Mouse (Mus musculus): ENCODE results near the gene Ccdc81. TPM values are rescaled to one million over a fixed set of nuclear protein-coding genes. Genes with fewer than 3 reads are reported as not detected.

Gene Ccdc81
- total RNA-seq, 2 experiments from 2014 or later = 0.84 to 0.91 TPM

Other genes with a start within 250 kb of the Ccdc81 start
- 100 to 1,000 TPM in 1 of 2 experiments, 10 to 100 TPM in 1; 83.7 to 101 TPM for gene Hikeshi, start 37.6 kb upstream of the Ccdc81 start, total RNA-seq (2021)
- 10 to 100 TPM; 33.2 to 33.9 TPM for gene Eed, start 77.4 kb upstream of the Ccdc81 start, total RNA-seq (2021)
- 100 to 1,000 TPM; 144 to 155 TPM for gene Picalm, start 226.6 kb upstream of the Ccdc81 start, total RNA-seq (2021)

All from layer of hippocampus, adult 18-20 months (tissue).